Mouse (Mus musculus): ENCODE measurements around the gene Lonp1. TPM values are rescaled to one million over a fixed set of nuclear protein-coding genes. Genes with fewer than 3 reads are reported as not detected.
"Not testable (repeated sequence)": the region's sequence is repeated elsewhere in the genome, so short reads cannot be mapped to it uniquely, and the experiment has no call there.

Lonp1 gene
- total RNA-seq (2021) = 10 to 100 TPM; 64.9 to 65.8 TPM
- long read RNA-seq, experiment 1, transcript Lonp1-201 (18 exons, 2,951 nt) = major isoform, 189 of 217 reads
- long read RNA-seq, experiment 1, partial matches to known transcripts = 14 of 217 reads
- long read RNA-seq, experiment 1, other reads (novel, unspliced or antisense) = 14 of 217 reads
- long read RNA-seq, experiment 2, transcript Lonp1-201 (18 exons, 2,951 nt) = major isoform, 142 of 172 reads
- long read RNA-seq, experiment 2, partial matches to known transcripts = 17 of 172 reads
- long read RNA-seq, experiment 2, other reads (novel, unspliced or antisense) = 13 of 172 reads

DNA sequence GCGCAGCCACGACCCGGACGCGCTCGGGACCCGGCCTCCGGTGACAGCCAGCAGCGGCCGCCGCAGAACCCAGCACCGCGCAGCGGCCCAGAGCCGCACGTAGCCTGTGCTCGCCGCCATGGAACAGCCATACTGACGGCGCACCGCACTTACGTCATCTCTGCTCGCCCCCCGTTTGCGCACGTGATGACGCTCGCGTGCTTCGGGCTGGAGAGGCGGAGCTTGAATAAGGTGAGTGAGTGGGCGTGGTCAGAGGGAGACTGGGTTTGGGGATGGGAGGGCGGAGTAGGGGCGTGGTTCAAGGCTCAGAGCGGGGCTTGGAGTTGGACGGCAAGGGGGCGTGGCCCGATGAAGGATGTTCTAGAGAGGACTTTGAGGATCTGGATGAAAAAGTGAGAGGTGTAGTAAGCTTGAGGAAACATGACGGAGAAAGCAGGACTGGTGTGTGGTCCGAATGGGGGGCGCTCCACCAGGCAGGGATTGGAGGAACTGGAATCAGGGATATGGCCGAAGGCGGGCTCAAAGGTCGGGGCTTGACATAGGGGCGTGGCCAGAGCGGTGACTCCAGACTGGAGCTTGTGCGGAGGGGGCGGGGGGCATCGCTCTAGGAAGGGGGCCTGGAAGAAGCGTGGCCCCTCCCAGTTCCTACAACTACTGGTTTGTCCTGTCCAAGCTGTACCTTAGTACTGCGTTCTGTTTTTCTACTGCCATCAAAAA lies at the start of gene Lonp1:
Gene Lonp1, minus strand, starts transcription at position 134 of the 717 bp plus-strand sequence.
- peak; percentile 97 for DNase-seq (ENCODE audit: low spot score)

DNA sequence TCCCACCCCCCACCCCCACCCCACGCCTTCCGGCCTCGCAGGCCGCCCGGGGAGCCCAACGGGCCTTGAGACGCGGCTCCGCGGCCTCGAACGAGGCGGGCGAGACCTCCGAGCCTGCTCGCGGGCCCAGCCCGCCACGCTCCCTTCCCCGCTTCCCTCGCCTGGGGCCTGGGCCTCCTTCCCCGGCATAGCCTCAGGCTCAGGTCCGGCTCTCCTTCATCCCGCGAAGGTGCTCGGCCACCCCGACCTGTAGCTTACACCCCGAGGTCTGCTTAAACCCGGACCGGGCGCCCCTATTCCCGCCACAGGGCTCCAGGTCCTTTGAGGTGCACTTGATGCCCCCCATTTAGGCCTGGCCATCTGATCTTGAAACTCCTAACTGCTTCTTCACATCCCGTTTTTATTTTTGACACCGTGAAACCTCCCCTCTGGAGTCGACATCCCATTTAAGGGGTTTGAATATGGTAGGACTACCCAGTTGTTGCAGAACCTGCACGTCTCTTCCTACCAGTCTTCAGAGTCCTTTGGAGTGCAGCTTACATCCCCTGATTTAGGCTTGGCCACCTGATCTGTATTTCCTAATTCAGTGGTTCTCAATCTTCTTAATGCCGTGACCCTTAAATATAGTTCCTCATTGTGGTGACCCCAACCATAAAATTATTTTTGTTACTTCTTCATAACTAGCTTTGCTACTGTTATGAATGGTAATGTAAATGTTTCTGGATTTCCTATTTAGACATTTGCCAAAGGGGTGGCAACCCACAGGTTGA lies 47.1 kb upstream of the Lonp1 start:
- DNase-seq (ENCODE audit: low spot score) = no peak

DNA sequence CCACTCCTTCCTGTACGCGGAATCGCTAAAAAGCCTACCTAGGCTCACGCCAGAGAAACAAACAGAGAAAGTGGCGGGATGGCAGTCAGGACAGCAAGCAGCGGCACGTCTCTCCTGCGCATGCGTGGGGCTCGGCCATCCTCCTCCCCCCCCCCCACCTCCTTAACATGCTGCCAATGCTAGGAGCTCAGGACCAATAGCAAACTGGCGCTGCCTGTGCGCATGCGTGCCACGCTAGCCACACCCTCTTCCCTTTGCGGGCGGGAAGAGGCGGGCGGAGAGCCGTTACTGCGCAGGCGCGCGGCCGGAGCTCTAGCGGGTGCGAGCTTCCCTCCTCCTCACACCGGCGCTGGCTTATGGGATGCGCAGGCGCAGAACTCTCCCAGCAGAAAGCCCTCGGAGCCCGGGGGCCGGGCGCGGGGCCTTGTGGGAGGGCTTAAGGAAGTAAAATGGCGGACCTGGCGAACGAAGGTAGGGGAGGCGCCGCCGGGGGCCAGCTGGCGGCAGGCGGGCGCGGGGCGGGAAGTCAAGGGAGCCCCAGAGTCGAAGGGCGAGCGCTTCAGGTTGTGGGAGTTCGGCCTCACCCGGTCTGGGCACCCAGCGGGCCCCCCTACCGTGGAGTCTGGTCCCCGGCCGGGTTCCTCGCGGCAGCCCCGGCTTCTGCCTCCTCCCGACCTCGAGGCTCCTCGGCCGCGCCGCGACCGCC lies 46.4 kb upstream of the Lonp1 start, which contains the start of gene Ranbp3:
Gene Ranbp3, plus strand, starts transcription at position 354 of the 706 bp plus-strand sequence.
- DNase-seq (ENCODE audit: low spot score) = peak; percentile 99

DNA sequence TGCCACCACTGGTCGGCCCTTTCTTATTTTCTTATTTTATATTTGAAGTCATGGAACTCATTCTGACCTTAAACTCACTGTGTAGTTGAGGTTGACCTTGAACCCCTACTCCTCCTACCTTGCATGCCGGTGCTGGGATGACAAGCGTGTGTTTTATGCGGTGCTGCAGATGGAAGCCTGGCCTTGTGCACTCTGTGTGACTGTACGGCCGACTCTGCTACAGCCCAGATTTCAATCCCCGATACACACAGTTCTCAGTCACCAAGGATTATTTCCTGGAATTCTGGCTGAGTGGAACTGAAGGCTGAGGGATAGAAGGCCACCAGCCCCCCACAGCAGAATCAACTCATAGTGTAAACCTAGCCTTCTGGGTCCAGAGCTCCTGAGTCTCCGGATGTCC lies 43.1 kb upstream of the Lonp1 start:
- DNase-seq (ENCODE audit: low spot score) = no peak

DNA sequence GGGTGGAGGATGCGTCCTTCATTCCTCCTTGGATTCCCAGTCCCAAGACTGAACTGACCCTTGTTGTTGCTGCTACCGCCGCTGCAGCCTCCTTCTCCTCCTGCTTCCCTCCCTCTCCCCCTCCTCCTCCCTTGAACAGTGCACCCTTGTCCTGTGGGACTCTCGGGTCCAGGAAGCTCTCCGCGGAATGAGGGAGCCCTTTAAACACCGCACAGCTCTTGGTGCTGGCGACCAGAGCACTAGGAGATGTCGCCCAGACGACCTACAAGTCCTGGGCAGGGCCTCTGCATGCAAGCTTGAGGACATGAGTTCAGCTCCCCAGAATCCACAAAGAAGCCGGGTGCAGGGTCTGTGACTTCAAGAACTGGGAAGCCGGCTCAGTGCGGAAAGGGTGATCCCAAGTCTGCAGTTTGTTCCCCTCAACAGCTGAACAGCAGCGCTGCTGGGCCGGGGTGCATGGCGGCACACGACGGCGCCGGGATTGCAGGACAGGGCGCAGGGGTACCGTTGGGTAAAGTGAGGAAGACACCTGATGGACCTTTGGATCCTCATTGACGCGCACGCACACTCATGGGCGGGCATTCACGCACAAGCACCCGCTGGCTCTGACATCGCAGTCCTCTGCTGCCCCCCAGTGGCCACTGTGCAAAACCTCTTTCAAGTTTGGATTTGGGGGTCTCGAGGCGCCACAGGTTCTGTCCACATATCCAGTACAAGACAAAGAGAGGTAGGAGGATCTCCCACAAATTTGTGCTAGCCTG lies 41.9 kb upstream of the Lonp1 start:
- peak; percentile 79 for DNase-seq (ENCODE audit: low spot score)

DNA sequence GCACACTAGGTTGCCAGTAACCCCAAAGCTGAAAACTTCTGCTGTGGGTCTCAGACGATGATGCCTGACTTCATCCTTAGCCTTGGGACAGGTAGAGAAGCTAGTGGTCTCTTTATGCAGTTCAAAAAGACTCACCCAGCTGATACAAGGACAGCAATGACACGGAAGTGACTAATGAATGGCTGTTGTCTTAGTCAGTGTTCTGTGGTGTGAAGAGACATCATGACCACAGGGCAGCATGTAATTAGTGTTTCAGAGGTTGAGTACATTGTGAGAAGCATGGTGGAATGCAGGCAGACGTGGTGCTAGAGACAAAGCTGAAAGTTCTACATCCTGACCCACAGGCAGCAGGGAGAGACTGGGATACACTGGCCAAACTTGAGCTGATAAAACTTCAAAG lies 40.9 kb upstream of the Lonp1 start:
- no peak for DNase-seq (ENCODE audit: low spot score)

DNA sequence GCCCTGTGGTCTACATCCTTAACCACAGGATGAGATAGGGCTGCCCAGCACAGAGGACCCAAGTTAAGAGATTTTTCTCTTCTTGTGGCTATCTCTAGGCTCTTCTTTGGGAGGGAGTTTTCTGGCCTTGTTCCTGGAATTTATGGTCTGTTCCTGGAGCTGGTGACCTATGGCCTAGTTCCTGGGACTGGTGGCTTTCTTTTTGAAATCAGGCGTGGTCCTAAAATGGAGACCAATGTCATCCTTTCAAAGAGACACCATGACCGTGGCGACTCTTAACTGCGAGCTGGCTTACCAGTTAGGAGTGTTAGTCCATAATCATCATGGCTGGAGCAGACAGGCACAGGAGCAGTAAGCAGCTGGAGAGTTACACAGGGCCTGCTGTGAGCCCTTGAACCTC lies 39.7 kb upstream of the Lonp1 start:
- DNase-seq (ENCODE audit: low spot score) = no peak

DNA sequence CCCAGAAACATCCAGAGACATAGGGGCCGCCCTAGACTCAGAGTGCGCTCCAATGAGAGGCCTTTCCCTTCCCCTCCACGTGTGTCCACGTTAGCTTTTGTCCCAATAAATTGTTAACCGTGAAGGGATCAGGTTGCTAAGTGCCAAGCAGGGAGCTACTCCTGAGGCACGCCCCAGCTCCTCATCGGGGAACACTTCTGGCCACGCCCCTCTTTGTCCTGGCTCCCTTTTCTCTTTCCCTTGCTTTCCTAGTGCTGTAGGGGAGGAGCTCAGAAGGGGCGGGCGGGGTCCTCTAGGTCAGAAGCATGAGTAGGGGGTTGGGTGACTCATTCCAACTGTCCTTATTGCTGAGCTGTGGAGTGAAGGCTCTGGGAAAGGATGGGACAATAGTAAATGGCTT lies 37.6 kb upstream of the Lonp1 start:
- DNase-seq (ENCODE audit: low spot score) = no peak

DNA sequence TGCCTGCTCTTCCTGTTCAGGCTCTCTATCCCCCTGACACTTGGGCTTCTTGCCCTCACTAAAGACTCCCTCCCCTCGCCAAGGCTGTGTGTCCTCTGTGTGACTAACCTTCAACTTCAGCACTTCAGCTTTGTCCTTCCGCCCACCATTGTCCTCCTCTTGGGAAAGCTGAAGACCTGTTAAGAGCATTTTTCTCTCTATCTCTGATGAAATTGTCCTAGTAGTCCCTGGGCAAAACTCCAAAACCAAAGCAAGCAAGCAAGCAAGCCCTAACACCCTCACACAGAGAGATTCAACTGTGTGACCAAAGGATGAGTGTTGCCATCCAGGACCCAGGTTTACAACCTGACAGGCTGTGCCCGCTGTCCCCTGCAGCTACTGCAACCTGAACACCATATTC lies 37.0 kb upstream of the Lonp1 start:
- DNase-seq (ENCODE audit: low spot score) = no peak

DNA sequence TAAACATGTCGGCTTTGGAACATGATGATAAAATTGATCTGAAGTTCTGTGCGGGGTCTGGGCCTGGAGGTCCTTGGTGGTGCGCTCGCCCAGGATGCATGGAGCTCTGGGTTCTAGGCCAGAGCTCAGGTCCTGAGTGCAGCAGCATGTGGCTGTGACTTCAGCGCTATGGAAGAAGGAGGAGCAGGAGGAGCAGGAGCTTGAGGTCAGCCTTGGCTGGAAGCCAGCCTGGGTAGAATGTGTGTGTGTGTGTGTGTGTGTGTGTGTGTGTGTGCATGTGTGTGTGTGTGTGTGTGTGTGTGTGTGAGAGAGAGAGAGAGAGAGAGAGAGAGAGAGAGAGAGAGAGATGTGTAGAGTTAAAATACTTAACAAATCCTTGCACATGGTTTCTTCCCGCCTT lies 29.5 kb upstream of the Lonp1 start:
- DNase-seq (ENCODE audit: low spot score) = no peak

DNA sequence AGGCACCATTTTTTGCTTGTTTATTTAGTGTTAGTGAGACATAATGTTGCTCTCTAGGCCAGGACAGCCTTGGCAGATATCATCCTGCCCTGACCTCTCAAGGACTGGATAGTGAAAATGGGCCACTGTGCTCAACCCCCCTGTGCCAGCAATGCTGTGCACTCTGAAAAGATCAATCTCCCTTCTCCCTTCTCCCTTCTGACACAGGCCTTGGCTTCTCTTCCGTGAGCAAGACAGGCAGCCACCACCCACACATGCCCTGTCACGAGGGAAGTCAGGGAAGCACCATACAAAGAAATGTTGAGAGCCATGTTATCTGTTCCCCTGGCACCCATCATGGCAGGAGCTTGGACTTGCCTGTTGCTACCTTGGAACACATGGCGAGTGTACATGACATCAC lies 28.6 kb upstream of the Lonp1 start:
- DNase-seq (ENCODE audit: low spot score) = no peak

DNA sequence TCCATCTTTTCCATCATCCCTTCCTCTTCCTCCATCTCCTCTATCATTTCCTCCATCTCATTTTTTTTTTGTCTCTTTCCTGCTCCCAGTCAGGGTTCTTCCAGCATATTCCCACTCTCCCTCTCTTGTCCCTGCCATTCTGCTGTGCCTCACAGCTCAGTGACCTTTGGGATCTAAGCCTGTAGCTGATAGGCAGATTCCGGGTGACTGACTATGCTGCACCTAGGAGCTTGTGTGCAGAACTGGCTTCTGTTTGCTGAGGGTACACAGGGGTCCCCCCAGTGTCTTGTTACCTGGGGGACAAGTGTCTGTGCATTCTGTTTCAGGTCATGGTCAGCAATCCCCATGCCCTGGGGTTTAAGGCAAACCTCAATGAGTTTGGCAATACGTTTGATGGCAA lies 28.1 kb upstream of the Lonp1 start:
- DNase-seq (ENCODE audit: low spot score) = no peak

DNA sequence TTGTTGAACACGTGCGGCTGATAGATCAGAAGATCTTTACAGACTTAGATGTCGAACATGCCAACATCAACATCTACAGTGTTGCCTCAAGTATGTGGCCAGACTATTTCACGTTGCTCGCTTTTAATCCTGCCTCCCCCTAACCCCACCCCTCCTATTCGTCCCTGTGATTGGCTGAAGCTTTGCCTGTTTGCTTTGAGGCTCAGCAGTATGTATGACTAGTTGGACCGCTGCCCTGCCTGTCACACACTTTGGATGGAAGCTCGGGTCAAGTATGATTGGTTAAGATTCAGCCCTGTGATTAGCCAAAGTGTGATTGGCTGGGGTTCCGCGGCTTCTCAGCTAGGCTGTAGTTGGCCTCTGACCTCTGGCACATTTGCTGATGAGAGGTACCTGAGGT lies 25.1 kb upstream of the Lonp1 start:
- no peak for DNase-seq (ENCODE audit: low spot score)

DNA sequence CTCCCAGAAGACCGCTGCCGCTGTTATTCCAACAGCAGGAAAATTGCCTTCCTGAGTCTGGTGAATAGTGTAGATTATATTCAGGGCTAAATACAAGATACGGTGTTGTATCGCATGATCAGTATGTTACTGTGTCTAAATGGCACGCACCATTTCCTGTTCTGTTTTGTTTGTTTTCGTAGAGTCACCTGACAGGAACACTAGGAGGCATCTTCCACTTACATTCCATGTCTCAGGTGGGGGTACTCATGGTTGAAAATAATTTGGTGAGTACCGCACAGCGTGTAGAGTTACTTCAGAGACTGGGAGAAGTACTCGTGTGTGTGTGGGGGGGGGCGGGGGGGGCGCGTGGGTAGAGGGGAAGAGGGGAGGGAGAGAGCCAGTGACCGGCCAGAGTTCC lies 20.9 kb upstream of the Lonp1 start:
- no peak for DNase-seq (ENCODE audit: low spot score)

DNA sequence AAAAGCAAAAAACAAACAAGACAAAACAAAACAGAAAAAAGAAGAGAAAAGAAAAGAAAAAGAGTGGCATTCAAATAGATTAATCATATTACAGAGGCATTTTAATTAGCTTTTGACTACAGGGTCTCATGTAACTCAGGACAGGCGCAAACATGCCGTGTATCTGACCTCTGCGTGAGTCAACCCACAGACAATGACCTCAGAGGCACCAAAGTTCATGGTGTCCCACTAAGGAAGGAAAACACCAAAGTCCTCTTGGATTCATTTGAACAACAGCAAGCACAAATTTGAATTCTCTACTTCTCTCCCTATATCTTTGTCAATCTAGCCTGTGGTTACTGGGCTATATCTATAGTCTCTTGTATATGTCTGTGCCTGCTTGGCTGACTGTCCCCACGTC lies 16.6 kb upstream of the Lonp1 start:
- no peak for DNase-seq (ENCODE audit: low spot score)

DNA sequence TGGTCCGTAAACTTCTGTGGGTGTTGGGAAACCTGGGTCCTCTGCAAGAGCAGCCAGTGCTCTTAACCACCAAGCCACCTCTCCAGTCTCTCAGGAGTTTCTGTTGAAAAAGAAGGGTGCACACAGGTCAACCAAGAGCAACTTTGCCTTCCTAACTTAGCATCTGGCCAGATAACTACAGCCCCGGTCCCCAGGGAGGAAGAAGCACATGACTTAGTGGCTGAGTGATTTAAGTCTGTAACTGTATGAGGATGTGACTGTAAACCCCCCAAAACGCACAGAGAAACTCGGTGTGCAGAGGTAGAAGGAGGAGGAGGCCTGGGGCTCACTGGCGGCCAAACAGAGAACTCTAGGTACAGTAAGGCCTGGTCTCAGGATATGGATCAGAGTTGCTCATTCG lies 7.3 kb upstream of the Lonp1 start:
- DNase-seq (ENCODE audit: low spot score) = no peak

DNA sequence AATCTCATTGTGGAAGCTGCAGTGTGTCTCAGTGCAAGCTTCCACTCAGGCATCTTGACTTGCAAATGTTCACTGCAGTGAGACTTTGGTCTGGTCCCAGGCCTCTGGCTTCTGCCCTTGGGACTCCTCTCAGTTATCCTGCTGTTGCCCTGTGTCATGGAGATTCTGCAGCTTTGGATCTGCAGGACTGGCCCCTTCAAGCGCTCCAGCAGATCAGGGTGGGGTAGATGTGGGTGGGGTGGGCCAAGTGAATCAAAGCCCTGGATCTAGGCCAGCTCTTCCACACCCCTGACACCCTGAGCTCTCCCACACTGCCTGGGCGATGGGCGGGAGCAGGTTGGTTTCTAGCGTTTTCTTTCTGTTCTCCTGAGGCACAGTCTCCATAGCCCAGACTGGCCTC lies 5.1 kb upstream of the Lonp1 start:
- DNase-seq (ENCODE audit: low spot score) = no peak

DNA sequence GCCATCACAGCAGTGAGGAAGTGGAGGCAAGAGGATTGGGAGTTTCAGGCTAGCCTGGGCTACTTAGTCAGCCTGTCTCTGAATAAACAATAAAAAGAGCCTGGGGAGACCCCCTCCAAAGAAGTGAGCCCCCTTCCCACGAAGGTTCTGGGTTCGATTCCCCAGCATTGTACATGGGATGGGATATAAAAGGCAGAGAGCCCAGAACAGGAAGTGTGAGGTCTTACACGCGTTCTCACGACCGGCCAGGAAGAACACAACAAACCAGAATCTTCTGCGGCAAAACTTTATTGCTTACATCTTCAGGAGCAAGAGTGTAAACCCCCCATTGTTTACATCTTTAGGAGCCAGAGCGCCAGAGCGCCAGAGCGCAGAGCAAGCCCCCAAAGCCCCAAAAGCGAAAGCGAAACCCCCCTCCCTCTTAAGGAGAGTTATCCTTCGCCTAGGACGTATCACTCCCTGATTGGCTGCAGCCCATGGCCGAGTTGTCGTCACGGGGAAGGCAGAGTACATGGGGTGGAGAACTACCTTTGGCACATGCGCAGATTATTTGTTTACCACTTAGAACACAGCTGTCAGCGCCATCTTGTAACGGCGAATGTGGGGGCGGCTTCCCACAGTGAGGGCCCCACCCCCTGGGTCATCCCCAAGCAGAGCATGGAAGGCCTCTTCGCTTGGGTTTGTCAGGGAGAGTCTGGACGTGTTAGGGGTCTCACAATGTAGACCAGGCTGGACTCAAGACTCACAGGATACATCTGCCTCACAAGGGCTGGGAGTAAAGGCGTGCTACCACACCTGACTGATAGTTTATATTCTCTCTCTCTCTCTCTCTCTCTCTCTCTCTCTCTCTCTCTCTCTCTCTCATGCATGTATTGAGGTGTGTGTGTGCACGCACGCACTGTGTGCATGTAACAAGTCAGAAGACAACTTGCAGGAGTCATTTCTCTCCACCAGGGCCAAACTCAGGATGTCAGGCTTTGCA lies 3.4 kb upstream of the Lonp1 start:
- not testable (repeated sequence) for DNase-seq (ENCODE audit: low spot score)

DNA sequence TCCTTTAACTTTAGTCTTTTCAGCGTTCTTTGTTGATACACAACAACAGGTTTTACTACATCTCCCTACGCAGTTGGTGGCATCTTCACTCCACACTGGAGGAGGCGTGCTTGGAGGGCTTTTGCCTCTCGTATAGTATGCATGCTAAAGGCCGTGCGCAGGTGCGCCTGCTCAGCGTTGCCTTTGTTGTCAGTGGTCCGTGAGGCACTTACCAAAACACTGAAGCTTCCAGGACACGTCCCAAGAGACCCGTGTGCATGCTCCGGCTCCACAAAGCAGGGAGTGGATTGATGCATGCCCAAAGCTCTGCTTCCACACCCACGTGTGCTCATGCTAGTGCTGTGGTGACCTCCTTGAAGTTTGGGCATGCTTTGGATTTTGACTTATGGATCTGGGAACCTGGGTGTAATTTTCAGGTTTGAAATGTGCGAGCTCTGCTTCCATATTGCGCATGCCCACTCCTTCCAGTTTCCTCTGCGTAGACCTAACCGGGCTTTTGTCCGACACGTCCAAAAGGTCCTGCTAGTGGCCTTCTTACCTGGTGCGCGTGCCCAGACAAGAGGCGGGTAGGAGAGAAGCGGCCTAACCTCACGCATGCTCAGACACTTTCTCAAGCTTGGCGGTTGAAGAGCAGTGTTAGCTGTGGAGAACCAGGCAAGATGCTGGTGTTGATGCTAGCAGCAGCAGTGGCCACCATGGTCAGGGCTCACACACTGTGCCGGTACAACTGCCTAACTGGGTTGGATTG lies 1.0 kb upstream of the Lonp1 start, which contains the start of gene Catsperd:
Gene Catsperd, plus strand, starts transcription at position 614 of the 748 bp plus-strand sequence.
- no peak for DNase-seq (ENCODE audit: low spot score)
